Mouse (Mus musculus) testis, adult 2 months (tissue): ENCODE measurements around the gene Fn1.

Experiments
- CTCF ChIP-seq: fragments of 200-500 bp; IDR thresholded peaks from 2 replicates; pipeline ENCODE4 v1.5.1; 2012; ENCODE audit warnings: low read depth, mild to moderate bottlenecking, inconsistent platforms, low read length, moderate library complexity; ENCODE audit not compliant: control insufficient read depth, insufficient read depth, insufficient replicate concordance
- POLR2A ChIP-seq: fragments of 200-500 bp; IDR thresholded peaks from 2 replicates; pipeline ENCODE4 v1.6.1; 2012; ENCODE audit warnings: low read depth, mild to moderate bottlenecking, inconsistent platforms, low read length, moderate library complexity; ENCODE audit not compliant: control insufficient read depth

DNA sequence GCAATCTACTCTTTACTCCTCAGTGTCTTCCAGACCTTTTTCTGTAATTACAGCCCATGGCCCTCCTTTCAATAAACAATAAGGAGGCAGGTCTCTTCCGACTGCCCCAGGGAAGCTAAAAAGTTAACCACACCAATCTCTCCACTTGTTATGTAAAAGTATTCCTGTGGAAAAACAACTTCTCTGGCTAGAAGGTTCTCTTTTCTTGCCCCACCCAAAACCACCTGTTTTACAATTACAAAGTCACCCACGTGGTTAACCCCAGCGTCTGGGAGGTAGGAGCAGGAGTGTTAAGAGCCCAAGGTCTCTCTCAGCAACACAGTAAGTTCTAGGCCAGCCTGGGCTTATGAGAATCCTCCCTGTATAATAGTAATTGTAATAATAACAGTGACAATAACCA, 7.0 kb downstream of the Fn1 start:
- no peak for TF ChIP-seq CTCF
- no peak for TF ChIP-seq POLR2A
